Mouse (Mus musculus): ENCODE data around the gene Tdp1. TPM values are rescaled to one million over a fixed set of nuclear protein-coding genes. Genes with fewer than 3 reads are reported as not detected.

Gene Tdp1
- total and polyA plus RNA-seq, 3 experiments = 32.1 to 130 (median 35.3) TPM

- TF ChIP-seq TAL1 (conservative IDR thresholded peaks at IDR 0.05; ENCODE audit: low read depth, low read length) (no peak), CTCF (IDR thresholded peaks at IDR 0.05; ENCODE audit: low read depth, low read length) (no peak), POLR2AphosphoS5 (IDR thresholded peaks at IDR 0.05; ENCODE audit: insufficient replicate concordance, low read depth, low read length) (no peak), GATA2 (IDR thresholded peaks at IDR 0.05; ENCODE audit: borderline replicate concordance, low read depth, low read length) (no peak), GATA1 (IDR thresholded peaks at IDR 0.05; ENCODE audit: borderline replicate concordance, low read length) (no peak)
- Histone ChIP-seq H3K9me3 (replicated peaks) (no peaks in the 10 kb centered on the region), H3K27me3 (ENCODE audit: insufficient read depth, low read length) (no peaks in the 10 kb centered on the region), H3K4me1 (ENCODE audit: insufficient read depth, low read depth, low read length) (0 out of 2 replicates have a peak, but pooled peaks cover 3% of the 10 kb centered on the region), H3K36me3 (replicated peaks) (peaks cover 93% of the 10 kb centered on the region), H3K4me3 (ENCODE audit: low read depth, low read length) (no peak overlapping the region)
- DNase-seq (ENCODE audit: low spot score) (no peak), ATAC-seq (ENCODE audit: extremely low read depth, insufficient number of reproducible peaks, low FRiP score, poor library complexity, severe bottlenecking) (no peak)
Observed at GRCm38 (mm10) chr12:99939179-99939578, 54.9 kb downstream of the Tdp1 start.

- no peak for TF ChIP-seq POLR2AphosphoS5 (IDR thresholded peaks at IDR 0.05; ENCODE audit: insufficient replicate concordance, low read depth, low read length)
- TF ChIP-seq GATA1 (IDR thresholded peaks at IDR 0.05; ENCODE audit: borderline replicate concordance, low read length) = no peak
- no peak for TF ChIP-seq GATA2 (IDR thresholded peaks at IDR 0.05; ENCODE audit: borderline replicate concordance, low read depth, low read length)
- no peak for TF ChIP-seq CTCF (IDR thresholded peaks at IDR 0.05; ENCODE audit: low read depth, low read length)
- no peak for TF ChIP-seq TAL1 (conservative IDR thresholded peaks at IDR 0.05; ENCODE audit: low read depth, low read length)
- DNase-seq (ENCODE audit: low spot score) = no peak
- Histone ChIP-seq H3K36me3 (replicated peaks) (peaks cover 94% of the 10 kb centered on the region), H3K9me3 (replicated peaks) (no peaks in the 10 kb centered on the region), H3K4me1 (ENCODE audit: insufficient read depth, low read depth, low read length) (0 out of 2 replicates have a peak, but pooled peaks cover 3% of the 10 kb centered on the region), H3K27me3 (ENCODE audit: insufficient read depth, low read length) (no peaks in the 10 kb centered on the region), H3K4me3 (ENCODE audit: low read depth, low read length) (no peak overlapping the region)
- no peak for ATAC-seq (ENCODE audit: extremely low read depth, insufficient number of reproducible peaks, low FRiP score, poor library complexity, severe bottlenecking)
Observed at GRCm38 (mm10) chr12:99940704-99941103, 56.4 kb downstream of the Tdp1 start.

DNA sequence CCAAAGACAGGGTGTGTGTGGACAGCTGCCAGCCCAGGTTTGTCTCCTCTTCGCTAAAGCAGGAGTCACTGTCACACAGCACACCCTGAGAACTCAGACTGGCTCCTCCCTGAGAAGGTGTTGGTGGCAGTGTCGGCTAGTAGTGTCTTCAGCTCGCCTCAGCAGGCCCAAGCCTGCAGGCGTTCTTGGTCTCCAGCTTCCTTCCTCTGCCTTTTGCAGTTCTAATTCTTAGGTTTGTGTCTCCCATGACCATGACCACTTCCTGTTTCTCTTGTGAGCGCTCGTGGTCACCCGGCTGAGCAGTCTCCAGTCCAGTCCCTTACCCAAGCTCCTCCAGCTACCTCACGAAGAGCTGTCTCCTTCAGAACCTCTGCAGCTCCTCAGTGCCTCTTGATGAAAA is 58.1 kb downstream of the Tdp1 start:
- ATAC-seq (ENCODE audit: extremely low read depth, insufficient number of reproducible peaks, low FRiP score, poor library complexity, severe bottlenecking) = no peak
- H3K36me3 ChIP-seq (replicated peaks) = peaks cover 94% of the 10 kb centered on the region

DNA sequence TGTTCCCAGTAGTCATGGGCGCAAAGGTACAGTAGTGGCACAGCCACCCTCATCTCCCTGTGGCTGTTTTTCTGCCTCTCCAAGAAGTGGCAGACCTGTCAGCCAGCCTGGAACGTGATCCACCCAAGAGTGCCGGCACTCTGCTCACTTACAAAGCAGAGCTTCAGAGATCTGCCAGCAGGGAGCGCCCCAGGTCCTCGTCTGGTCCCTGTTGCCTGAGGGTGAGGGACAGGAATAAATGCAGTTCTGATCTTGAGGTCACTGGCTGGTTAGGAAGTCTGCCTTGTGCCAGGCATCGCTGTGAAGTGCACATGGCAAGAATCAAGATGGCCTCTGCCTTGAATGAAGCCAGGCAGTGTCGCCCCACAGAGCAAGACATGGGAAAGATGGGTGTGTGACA is 68.6 kb downstream of the Tdp1 start:
- ATAC-seq (ENCODE audit: extremely low read depth, insufficient number of reproducible peaks, low FRiP score, poor library complexity, severe bottlenecking) = no peak
- H3K4me1 ChIP-seq (ENCODE audit: insufficient read depth, low read depth, low read length) = no peaks in the 10 kb centered on the region
- H3K27me3 ChIP-seq (ENCODE audit: insufficient read depth, low read length) = no peaks in the 10 kb centered on the region
- no peak for DNase-seq (ENCODE audit: low spot score)
- H3K9me3 ChIP-seq (replicated peaks) = no peaks in the 10 kb centered on the region
- peaks cover 75% of the 10 kb centered on the region for H3K36me3 ChIP-seq (replicated peaks)
- no peak overlapping the region for H3K4me3 ChIP-seq (ENCODE audit: low read depth, low read length)
- TF ChIP-seq TAL1 (conservative IDR thresholded peaks at IDR 0.05; ENCODE audit: low read depth, low read length) (no peak), GATA2 (IDR thresholded peaks at IDR 0.05; ENCODE audit: borderline replicate concordance, low read depth, low read length) (no peak), POLR2AphosphoS5 (IDR thresholded peaks at IDR 0.05; ENCODE audit: insufficient replicate concordance, low read depth, low read length) (no peak), CTCF (IDR thresholded peaks at IDR 0.05; ENCODE audit: low read depth, low read length) (peak; percentile 12; the same call in 1 of the 2 replicates)

More for the DNA sequence above, 58.1 kb downstream of the Tdp1 start:
- TF ChIP-seq CTCF (IDR thresholded peaks at IDR 0.05; ENCODE audit: low read depth, low read length) (no peak), GATA2 (IDR thresholded peaks at IDR 0.05; ENCODE audit: borderline replicate concordance, low read depth, low read length) (no peak), GATA1 (IDR thresholded peaks at IDR 0.05; ENCODE audit: borderline replicate concordance, low read length) (no peak), POLR2AphosphoS5 (IDR thresholded peaks at IDR 0.05; ENCODE audit: insufficient replicate concordance, low read depth, low read length) (no peak), TAL1 (conservative IDR thresholded peaks at IDR 0.05; ENCODE audit: low read depth, low read length) (no peak)
- Histone ChIP-seq H3K9me3 (replicated peaks) (no peaks in the 10 kb centered on the region), H3K4me3 (ENCODE audit: low read depth, low read length) (no peak overlapping the region), H3K27me3 (ENCODE audit: insufficient read depth, low read length) (no peaks in the 10 kb centered on the region), H3K4me1 (ENCODE audit: insufficient read depth, low read depth, low read length) (0 out of 2 replicates have a peak, but pooled peaks cover 3% of the 10 kb centered on the region)
- no peak for DNase-seq (ENCODE audit: low spot score)

GRCm38 (mm10) chr12:99956411-99956810 is 72.1 kb downstream of the Tdp1 start:
- no peak for TF ChIP-seq TAL1 (conservative IDR thresholded peaks at IDR 0.05; ENCODE audit: low read depth, low read length)
- no peak for TF ChIP-seq GATA1 (IDR thresholded peaks at IDR 0.05; ENCODE audit: borderline replicate concordance, low read length)
- TF ChIP-seq GATA2 (IDR thresholded peaks at IDR 0.05; ENCODE audit: borderline replicate concordance, low read depth, low read length) = no peak
- no peak for TF ChIP-seq CTCF (IDR thresholded peaks at IDR 0.05; ENCODE audit: low read depth, low read length)
- TF ChIP-seq POLR2AphosphoS5 (IDR thresholded peaks at IDR 0.05; ENCODE audit: insufficient replicate concordance, low read depth, low read length) = no peak
- Histone ChIP-seq H3K4me3 (ENCODE audit: low read depth, low read length) (no peak overlapping the region), H3K27me3 (ENCODE audit: insufficient read depth, low read length) (no peaks in the 10 kb centered on the region), H3K36me3 (replicated peaks) (peaks cover 45% of the 10 kb centered on the region), H3K4me1 (ENCODE audit: insufficient read depth, low read depth, low read length) (no peaks in the 10 kb centered on the region), H3K9me3 (replicated peaks) (no peaks in the 10 kb centered on the region)
- DNase-seq (ENCODE audit: low spot score) = no peak
- no peak for ATAC-seq (ENCODE audit: extremely low read depth, insufficient number of reproducible peaks, low FRiP score, poor library complexity, severe bottlenecking)

- Histone ChIP-seq H3K27me3 (ENCODE audit: insufficient read depth, low read length) (no peaks in the 10 kb centered on the region), H3K9me3 (replicated peaks) (no peaks in the 10 kb centered on the region), H3K36me3 (replicated peaks) (peaks cover 30% of the 10 kb centered on the region), H3K4me3 (ENCODE audit: low read depth, low read length) (no peak overlapping the region), H3K4me1 (ENCODE audit: insufficient read depth, low read depth, low read length) (no peaks in the 10 kb centered on the region)
- ATAC-seq (ENCODE audit: extremely low read depth, insufficient number of reproducible peaks, low FRiP score, poor library complexity, severe bottlenecking) (no peak), DNase-seq (ENCODE audit: low spot score) (no peak)
- TF ChIP-seq GATA1 (IDR thresholded peaks at IDR 0.05; ENCODE audit: borderline replicate concordance, low read length) (no peak), POLR2AphosphoS5 (IDR thresholded peaks at IDR 0.05; ENCODE audit: insufficient replicate concordance, low read depth, low read length) (no peak), CTCF (IDR thresholded peaks at IDR 0.05; ENCODE audit: low read depth, low read length) (no peak), TAL1 (conservative IDR thresholded peaks at IDR 0.05; ENCODE audit: low read depth, low read length) (no peak), GATA2 (IDR thresholded peaks at IDR 0.05; ENCODE audit: borderline replicate concordance, low read depth, low read length) (no peak)
Observed at GRCm38 (mm10) chr12:99958068-99959060, 74.0 kb downstream of the Tdp1 start.

Measured in G1E (cell line).